Mouse (Mus musculus) embryonic facial prominence, embryonic 11.5 days (tissue): Measurements from ENCODE around the gene Cmtm6. TPM values are rescaled to one million over a fixed set of nuclear protein-coding genes. Genes with fewer than 3 reads are reported as not detected.

Experiments
- ATAC-seq: fragments of 200-750 bp; cut with Nextera tagmentation; replicated peaks from 2 replicates; pipeline ENCODE4 v1.8.0; 2017; ENCODE audit warnings: low read depth; ENCODE audit not compliant: insufficient number of reproducible peaks, low FRiP score, low TSS enrichment
- DNase-seq: peaks from one replicate; pipeline ENCODE4 v3.0.0-alpha.2; 2015; ENCODE audit warnings: low spot score
- H3K27ac ChIP-seq: fragments of 300-500 bp; sonication (generic); replicated peaks from 2 replicates; pipeline ENCODE4 v1.5.1; 2014; ENCODE audit warnings: mild to moderate bottlenecking, low read depth, low read length, control low read depth
- H3K27me3 ChIP-seq: fragments of 300-500 bp; sonication (generic); 2 replicates; pipeline ENCODE4 v1.6.1; 2014; ENCODE audit warnings: mild to moderate bottlenecking, low read length, moderate library complexity, mixed read lengths; ENCODE audit not compliant: control insufficient read depth, insufficient read depth
- H3K36me3 ChIP-seq: fragments of 300-500 bp; sonication (generic); replicated peaks from 2 replicates; pipeline ENCODE4 v1.6.1; 2014; ENCODE audit warnings: low read depth, mild to moderate bottlenecking, low read length, moderate library complexity, mixed read lengths; ENCODE audit not compliant: control insufficient read depth, insufficient read depth
- H3K4me1 ChIP-seq: fragments of 300-500 bp; sonication (generic); 2 replicates; pipeline ENCODE4 v1.6.1; 2014; ENCODE audit warnings: low read length, mixed read lengths; ENCODE audit not compliant: control insufficient read depth, insufficient read depth
- H3K4me2 ChIP-seq: fragments of 300-500 bp; sonication (generic); 2 replicates; pipeline ENCODE4 v1.6.1; 2014; ENCODE audit warnings: low read depth, mild to moderate bottlenecking, control low read depth, low read length, moderate library complexity
- H3K4me3 ChIP-seq: fragments of 300-500 bp; sonication (generic); 2 replicates; pipeline ENCODE4 v1.5.1; 2014; ENCODE audit warnings: low read depth, low read length, control low read depth
- H3K9ac ChIP-seq: fragments of 300-500 bp; sonication (generic); replicated peaks from 2 replicates; pipeline ENCODE4 v1.6.1; 2014; ENCODE audit warnings: mild to moderate bottlenecking, control low read depth, low read length
- H3K9me3 ChIP-seq: fragments of 300-500 bp; sonication (generic); replicated peaks from 2 replicates; pipeline ENCODE4 v1.6.1; 2016; ENCODE audit warnings: mild to moderate bottlenecking, low read length, inconsistent platforms, mixed read lengths; ENCODE audit not compliant: control insufficient read depth
- WGBS: fragments of 180-500 bp; shearing (Covaris S2); extraction: QIAGEN DNeasy Blood & Tissue Kit; methylation state at CpG from one replicate; pipeline ENCODE4 v1.1.7; 2014; 5-methylcytosine and 5-hydroxymethylcytosine counted together
- polyA plus RNA-seq: library from polyadenylated mRNA; unstranded; fragments of >200 nt; fragmentation: Nextera tagmentation; extraction: Ambion mirVana; gene quantifications from 2 replicates; pipeline ENCODE4 v1.2.1, GENCODE M21; 2014

The Cmtm6 gene
- 29.3 and 30.0 TPM in 2 replicates for polyA plus RNA-seq

DNA sequence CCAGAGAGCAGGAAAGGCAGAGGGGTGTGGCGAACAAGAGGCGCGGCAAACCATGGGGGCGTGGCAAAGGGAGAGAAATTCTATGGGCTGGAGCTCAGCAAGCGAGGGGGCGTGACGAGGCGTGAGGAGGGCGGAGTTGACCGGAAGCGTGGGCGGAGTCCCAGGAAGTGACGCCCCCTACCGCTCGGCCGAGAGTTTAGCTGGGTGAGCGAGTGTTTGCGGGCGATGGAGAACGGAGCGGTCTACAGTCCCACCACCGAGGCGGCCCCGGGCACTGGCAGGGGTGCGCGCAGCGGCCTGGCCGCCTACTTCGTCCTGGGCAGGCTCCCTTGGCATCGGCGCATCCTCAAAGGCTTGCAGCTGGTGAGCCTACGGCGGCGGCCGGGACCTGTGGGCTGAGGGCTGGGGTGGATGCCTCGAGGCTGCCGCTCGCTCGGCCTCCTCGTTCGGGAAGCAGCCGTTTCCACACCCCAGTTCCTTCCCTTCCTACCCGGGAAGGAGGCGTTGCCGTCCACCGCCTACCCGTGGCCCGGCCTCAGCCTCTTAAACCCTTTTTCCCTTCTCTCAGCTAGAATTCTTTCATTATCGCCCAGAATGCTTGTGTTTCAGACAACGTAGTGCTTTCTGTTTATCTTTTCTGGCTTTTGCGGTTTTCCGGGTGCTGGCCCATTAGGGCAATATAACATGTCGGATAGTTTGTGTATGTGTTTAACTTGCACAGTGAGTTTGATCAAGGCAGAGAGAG is at the start of gene Cmtm6:
Cmtm6 (plus strand) TSS at position 106 of the 745 bp plus-strand sequence.
- peak; percentile 98 for DNase-seq
- Histone ChIP-seq H3K9me3 (no peaks in the 10 kb centered on the region), H3K27ac (peak within 1 kb of the TSS; percentile 53), H3K4me1 (no peaks in the 10 kb centered on the region), H3K27me3 (no peaks in the 10 kb centered on the region), H3K4me2 (peak within 1 kb of the TSS; percentile 55), H3K9ac (peak within 1 kb of the TSS; percentile 82), H3K36me3 (no peaks in the 10 kb centered on the region), H3K4me3 (peak within 1 kb of the TSS; percentile 76)
- ATAC-seq = peak; percentile 91
- under 1% methylated on average over 51 of the region's 53 CpGs for WGBS

DNA sequence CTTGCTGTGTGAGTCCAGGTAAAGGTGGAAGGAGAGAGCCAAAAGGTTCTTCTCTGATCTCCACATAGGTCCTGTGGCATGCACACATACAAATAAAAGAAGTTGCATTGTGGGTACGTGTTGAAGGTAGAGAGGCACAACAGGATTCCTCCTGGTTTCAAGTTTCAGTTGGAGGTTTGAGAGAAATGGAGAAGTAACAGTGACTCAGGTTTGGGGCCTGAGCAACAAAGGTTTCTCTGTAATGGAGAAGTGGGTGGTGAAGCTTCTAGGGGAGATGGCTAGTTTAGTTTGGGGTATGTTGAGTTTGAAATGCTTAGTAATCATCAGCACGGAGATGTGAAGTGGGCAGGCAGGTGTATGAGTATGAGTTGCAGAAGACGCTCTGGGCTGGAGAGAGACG is 48.7 kb upstream of the Cmtm6 start:
- no peak for ATAC-seq
- H3K4me3 ChIP-seq = no peak overlapping the region
- H3K4me1 ChIP-seq = no peaks in the 10 kb centered on the region
- no peak overlapping the region for H3K9ac ChIP-seq
- H3K4me2 ChIP-seq = no peak overlapping the region
- no peaks in the 10 kb centered on the region for H3K9me3 ChIP-seq
- DNase-seq = no peak
- no peaks in the 10 kb centered on the region for H3K27me3 ChIP-seq
- WGBS = 86% methylated on average over 4 of the region's 4 CpGs
- no peak overlapping the region for H3K27ac ChIP-seq
- no peaks in the 10 kb centered on the region for H3K36me3 ChIP-seq

DNA sequence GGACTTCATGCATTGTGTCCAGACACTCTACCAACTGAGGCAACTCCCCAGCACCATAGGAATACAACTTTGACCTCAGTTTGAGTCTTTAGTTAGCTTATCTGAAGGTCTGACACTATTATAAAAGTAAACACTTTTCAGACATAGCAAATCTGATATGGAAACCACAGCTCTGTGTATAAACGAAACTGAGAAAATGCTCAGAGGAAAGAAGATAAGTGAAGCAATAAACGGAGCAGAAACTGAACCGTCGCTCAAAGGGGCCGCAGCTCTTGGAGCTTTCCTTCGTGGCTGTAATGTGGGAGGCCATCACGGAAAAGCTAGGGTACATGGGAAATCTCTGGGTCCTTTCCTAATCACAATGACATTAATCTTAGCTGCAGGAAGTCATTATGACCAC is 44.7 kb upstream of the Cmtm6 start:
- no peaks in the 10 kb centered on the region for H3K4me1 ChIP-seq
- ATAC-seq (no peak), DNase-seq (no peak)
- no peak overlapping the region for H3K4me3 ChIP-seq
- 92% methylated on average over 7 of the region's 7 CpGs for WGBS
- no peaks in the 10 kb centered on the region for H3K36me3 ChIP-seq
- no peak overlapping the region for H3K9ac ChIP-seq
- H3K4me2 ChIP-seq = no peak overlapping the region
- H3K9me3 ChIP-seq = no peaks in the 10 kb centered on the region
- no peaks in the 10 kb centered on the region for H3K27me3 ChIP-seq
- no peak overlapping the region for H3K27ac ChIP-seq

DNA sequence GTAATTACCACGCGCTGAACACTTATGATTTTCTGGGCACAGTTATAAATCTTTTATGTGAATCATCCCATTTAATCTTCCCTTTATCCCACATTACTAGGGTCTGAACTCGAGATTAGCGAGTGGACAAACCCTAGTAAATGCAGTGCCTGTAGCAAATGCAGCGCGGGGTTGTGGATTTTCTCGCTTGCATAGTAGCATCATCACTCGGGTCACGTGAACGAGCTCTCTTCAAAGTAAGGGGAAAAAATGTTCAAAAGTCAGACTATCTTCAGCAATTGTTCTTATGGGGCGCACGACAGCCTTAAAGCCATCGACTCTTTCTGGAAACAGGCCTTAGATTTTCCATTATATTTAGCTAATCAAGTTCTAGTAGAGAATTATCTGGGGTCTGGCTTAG is 43.3 kb upstream of the Cmtm6 start:
- Histone ChIP-seq H3K9me3 (no peaks in the 10 kb centered on the region), H3K4me1 (no peaks in the 10 kb centered on the region), H3K27ac (no peak overlapping the region), H3K4me2 (no peak overlapping the region), H3K4me3 (no peak overlapping the region), H3K36me3 (peaks cover 1% of the 10 kb centered on the region), H3K9ac (no peak overlapping the region; the same call in 1 of the 2 replicates), H3K27me3 (no peaks in the 10 kb centered on the region)
- DNase-seq (no peak), ATAC-seq (no peak)
- WGBS = 80% methylated on average over 13 of the region's 13 CpGs

DNA sequence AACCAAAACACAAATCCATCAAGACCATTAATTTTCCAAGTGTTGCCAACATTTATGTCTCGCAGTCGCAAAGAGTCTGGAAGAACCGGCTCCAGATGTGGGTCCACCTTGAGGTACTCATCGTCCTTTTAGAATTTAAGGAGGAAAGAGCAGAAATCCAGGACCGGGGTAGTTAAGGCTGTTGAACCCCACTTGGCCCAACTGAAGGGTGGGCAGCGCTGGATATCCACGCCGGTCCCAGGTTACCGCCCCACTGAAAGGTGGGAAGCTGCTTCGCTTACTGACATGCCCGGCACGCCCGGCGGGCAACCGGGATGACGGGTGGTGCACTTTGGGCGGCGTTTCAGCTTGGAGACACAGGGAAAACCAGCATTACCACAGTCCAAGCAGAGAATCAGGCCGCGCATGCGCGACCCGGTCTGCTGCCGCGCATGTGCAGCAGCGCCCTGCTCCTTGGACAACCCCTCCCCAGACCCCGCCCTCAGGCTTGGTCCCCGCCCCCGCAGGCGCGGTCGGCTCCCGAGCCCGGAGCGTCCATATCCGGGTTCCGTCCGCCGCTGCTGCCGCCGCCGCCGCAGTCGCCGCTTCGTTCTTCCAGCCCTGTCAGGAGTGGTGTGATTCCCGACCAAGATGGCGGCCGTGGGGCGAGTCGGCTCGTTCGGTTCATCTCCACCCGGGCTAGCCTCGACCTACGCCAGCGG is 42.5 kb upstream of the Cmtm6 start, which contains the start of gene Dync1li1:
Dync1li1 (plus strand) TSS at position 539 of the 701 bp plus-strand sequence.
- no peaks in the 10 kb centered on the region for H3K9me3 ChIP-seq
- no peaks in the 10 kb centered on the region for H3K4me1 ChIP-seq
- ATAC-seq (peak; percentile 96), DNase-seq (peak; percentile 97)
- WGBS = 1% methylated on average over 54 of the region's 57 CpGs
- peak within 1 kb of the TSS; percentile 71 for H3K27ac ChIP-seq
- H3K27me3 ChIP-seq = no peaks in the 10 kb centered on the region
- H3K9ac ChIP-seq = peak within 1 kb of the TSS; percentile 90
- H3K36me3 ChIP-seq = peaks cover 5% of the 10 kb centered on the region
- peak within 1 kb of the TSS; percentile 89 for H3K4me3 ChIP-seq
- peak within 1 kb of the TSS; percentile 75 for H3K4me2 ChIP-seq

DNA sequence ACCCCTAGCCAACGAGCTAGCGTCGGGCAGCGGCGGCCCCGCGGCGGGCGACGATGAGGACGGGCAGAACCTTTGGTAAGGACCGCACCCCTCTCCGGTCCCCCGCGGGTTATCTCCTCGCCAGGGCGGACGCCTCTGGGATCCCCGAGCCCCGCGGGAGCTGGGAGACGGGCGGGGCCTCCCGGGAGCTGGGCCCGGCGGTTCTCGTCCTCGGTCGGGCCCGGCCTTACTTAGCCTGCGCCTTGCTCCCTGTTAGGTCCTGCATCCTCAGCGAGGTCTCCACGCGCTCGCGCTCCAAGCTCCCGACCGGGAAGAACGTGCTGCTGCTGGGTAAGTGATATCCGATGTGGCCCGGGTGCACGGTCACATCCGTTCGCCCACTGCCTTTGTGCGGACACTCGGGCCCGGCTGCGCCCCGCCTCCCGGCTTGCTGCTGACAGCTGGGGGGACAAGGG is 41.9 kb upstream of the Cmtm6 start:
- DNase-seq (peak; percentile 46), ATAC-seq (peak; percentile 62)
- Histone ChIP-seq H3K36me3 (peaks cover 5% of the 10 kb centered on the region), H3K4me1 (no peaks in the 10 kb centered on the region), H3K4me2 (peak overlapping the region; percentile 75), H3K4me3 (peak overlapping the region; percentile 89), H3K27me3 (no peaks in the 10 kb centered on the region), H3K9me3 (no peaks in the 10 kb centered on the region), H3K9ac (peak overlapping the region; percentile 90), H3K27ac (peak overlapping the region; percentile 71)
- under 1% methylated on average over 50 of the region's 50 CpGs for WGBS

DNA sequence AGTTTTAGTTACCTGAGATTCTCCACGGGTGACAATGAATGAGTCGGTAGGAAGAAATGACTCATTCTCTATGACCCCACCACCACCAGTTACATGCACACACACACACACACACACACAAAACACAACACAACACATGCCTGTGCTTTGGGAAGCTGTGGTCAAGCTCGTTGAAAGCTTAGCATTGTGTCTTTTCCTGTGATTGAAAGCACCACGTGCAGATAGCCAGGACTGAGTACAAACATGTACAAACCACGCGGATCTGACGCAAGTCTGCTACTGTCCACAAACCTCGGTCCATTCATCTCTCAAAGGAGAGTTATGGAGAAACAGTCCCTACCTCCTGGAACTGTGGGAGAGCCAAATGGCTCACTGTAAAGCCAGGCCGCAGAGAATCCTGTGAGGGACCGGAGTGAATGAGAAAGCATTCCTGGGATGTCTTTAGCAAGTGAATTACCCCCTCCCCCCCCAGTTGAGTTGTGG is 40.8 kb upstream of the Cmtm6 start:
- H3K27me3 ChIP-seq = no peaks in the 10 kb centered on the region
- WGBS = 14% methylated on average over 10 of the region's 10 CpGs
- ATAC-seq = no peak
- peak overlapping the region; percentile 75 for H3K4me2 ChIP-seq
- no peaks in the 10 kb centered on the region for H3K4me1 ChIP-seq
- no peaks in the 10 kb centered on the region for H3K9me3 ChIP-seq
- peak overlapping the region; percentile 89 for H3K4me3 ChIP-seq
- peaks cover 5% of the 10 kb centered on the region for H3K36me3 ChIP-seq
- H3K9ac ChIP-seq = peak overlapping the region; percentile 34; the same call in 1 of the 2 replicates
- no peak overlapping the region for H3K27ac ChIP-seq
- DNase-seq = no peak

DNA sequence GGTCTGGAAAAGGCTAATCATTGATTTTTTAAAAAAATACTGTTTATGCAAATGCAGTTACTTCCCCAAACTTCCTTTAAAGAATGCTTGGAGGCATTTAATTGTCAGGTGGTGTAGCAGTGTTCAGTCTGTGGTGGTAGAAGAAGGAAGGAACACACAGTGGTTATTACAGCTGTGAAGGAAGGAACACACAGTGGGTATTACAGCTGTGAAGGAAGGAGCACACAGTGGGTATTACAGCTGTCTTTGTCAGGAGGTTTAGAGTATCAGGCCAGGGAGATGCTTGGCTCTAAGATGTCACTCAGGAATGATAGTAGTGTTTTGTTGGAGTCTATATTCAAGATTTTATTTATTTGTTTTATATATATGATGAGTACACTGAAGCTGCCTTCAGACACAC is 39.8 kb upstream of the Cmtm6 start:
- H3K9me3 ChIP-seq = no peaks in the 10 kb centered on the region
- no peak overlapping the region for H3K27ac ChIP-seq
- no peaks in the 10 kb centered on the region for H3K4me1 ChIP-seq
- no peak overlapping the region for H3K4me3 ChIP-seq
- no peak overlapping the region for H3K9ac ChIP-seq
- DNase-seq = no peak
- no peaks in the 10 kb centered on the region for H3K27me3 ChIP-seq
- peaks cover 5% of the 10 kb centered on the region for H3K36me3 ChIP-seq
- H3K4me2 ChIP-seq = no peak overlapping the region
- no peak for ATAC-seq
